Mouse (Mus musculus) skeletal muscle tissue, postnatal 0 days (tissue): ENCODE results near the gene Chuk. TPM values are rescaled to one million over a fixed set of nuclear protein-coding genes. Genes with fewer than 3 reads are reported as not detected.

Source experiments
- polyA plus RNA-seq: library from polyadenylated mRNA; unstranded; fragments of >200 nt; fragmentation: Nextera tagmentation; extraction: Ambion mirVana; gene quantifications from 2 replicates; pipeline ENCODE4 v1.2.1, GENCODE M21; 2015

Gene Chuk
- 13.5 and 18.1 TPM in 2 replicates for polyA plus RNA-seq

GRCm38 (mm10) chr19:44106831-44107660 lies at the start of gene Chuk:
Gene Chuk (minus strand): TSS chr19:44107480.

GRCm38 (mm10) chr19:44145702-44146567 lies 38.7 kb upstream of the Chuk start, which contains the start of gene Bloc1s2:
Gene Bloc1s2 (minus strand): TSS chr19:44146446.

GRCm38 (mm10) chr19:44135072-44135959 lies 28.0 kb upstream of the Chuk start, which contains the start of gene Cwf19l1:
Gene Cwf19l1 (minus strand): TSS chr19:44135876.

GRCm38 (mm10) chr19:44069121-44069913 lies 38.0 kb downstream of the Chuk start, which contains the start of gene Erlin1:
Gene Erlin1 (minus strand): TSS chr19:44069785.

GRCm38 (mm10) chr19:44028972-44029371 lies 78.3 kb downstream of the Chuk start, which contains the start of gene Cyp2c23:
Gene Cyp2c23 (minus strand): TSS chr19:44029208.

Other genes with a start within 250 kb of the Chuk start
- 7.9 and 8.4 TPM in 2 replicates for gene Dnmbp, start 167.3 kb downstream of the Chuk start, polyA plus RNA-seq
- 0.11 TPM in 1 of 2 replicates, not detected in the other for gene Cpn1, start 120.9 kb downstream of the Chuk start, polyA plus RNA-seq
- gene Cyp2c23, start 78.3 kb downstream of the Chuk start, polyA plus RNA-seq = 0.32 and 0.42 TPM in 2 replicates
- 11.0 and 11.3 TPM in 2 replicates for gene Erlin1, start 37.7 kb downstream of the Chuk start, polyA plus RNA-seq
- 9.4 and 12.1 TPM in 2 replicates for gene Cwf19l1, start 28.4 kb upstream of the Chuk start, polyA plus RNA-seq
- gene Bloc1s2, start 39.0 kb upstream of the Chuk start, polyA plus RNA-seq = 43.5 and 44.9 TPM in 2 replicates
- not detected in 2 replicates for gene Pkd2l1, start 85.0 kb upstream of the Chuk start, polyA plus RNA-seq
- 0.05 TPM in 1 of 2 replicates, not detected in the other for gene Scd3, start 95.8 kb upstream of the Chuk start, polyA plus RNA-seq
- gene Scd2, start 186.2 kb upstream of the Chuk start, polyA plus RNA-seq = 23.4 and 23.9 TPM in 2 replicates
- 0.05 and 0.26 TPM in 2 replicates for gene Scd4, start 225.6 kb upstream of the Chuk start, polyA plus RNA-seq